Mouse (Mus musculus) cerebellum, postnatal 25 days (tissue): ENCODE measurements around the gene Gsg1.

Source experiments
- DNase-seq, 2 experiments: peaks; one replicate each; pipeline ENCODE4 v3.0.0; 2021; ENCODE audit warnings: mixed read lengths in 2 of 2

Gene Gsg1

DNA sequence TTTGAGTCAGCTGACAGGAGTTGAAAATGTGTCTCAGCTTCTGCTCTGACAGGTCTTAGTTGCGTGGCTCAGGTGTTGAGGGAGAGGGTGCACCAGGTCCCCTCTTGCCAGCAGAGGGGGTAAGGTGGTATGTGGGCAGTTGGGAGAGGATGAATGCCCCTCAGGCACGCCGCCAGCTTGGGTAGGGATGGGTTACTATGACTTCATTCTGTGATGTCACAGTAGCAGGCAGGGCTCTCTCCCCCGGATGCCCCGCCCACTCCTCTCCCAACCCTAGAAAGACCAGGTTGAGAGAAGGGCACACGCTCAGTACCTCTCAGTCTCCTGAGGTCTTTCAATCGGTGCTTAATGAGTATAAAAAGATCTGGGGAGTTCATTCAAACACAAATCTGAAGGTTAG lies at the start of gene Gsg1:
Gsg1 (minus strand) TSS at position 199 of the 400 bp plus-strand sequence.
- DNase-seq: no peak

DNA sequence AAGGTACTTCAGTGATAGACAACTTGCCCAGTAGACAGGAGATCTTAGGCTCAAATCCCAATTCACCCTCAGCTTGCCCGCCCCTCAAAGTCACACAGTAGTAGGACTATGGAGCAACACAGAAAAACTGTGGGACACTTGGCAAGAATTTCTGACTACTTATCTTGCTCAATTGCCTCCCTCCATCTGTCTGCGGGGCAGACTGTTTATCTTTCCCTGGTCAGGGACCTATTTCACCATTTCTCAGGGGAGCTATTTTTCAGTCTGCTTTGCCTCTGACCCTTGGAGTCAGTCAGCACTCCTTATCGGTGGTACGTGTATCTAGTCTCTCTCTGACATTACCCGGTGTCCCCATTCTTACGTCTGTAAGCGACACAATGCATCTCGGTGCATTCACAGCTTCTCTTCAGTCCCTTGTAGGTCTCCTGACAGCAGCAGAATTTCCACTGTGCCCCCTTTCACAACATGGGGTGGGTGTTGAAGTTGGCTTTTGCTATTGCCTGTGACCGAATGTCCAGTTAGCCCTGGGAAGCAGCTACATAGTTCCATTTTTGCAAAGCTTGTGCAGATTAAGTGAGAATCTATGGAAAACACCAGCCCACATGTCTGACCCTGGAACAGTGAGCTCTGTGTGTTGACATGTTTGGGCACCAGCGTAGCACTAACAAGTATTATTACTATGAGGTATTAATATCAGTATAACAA lies 48.4 kb upstream of the Gsg1 start:
- no peak for DNase-seq

DNA sequence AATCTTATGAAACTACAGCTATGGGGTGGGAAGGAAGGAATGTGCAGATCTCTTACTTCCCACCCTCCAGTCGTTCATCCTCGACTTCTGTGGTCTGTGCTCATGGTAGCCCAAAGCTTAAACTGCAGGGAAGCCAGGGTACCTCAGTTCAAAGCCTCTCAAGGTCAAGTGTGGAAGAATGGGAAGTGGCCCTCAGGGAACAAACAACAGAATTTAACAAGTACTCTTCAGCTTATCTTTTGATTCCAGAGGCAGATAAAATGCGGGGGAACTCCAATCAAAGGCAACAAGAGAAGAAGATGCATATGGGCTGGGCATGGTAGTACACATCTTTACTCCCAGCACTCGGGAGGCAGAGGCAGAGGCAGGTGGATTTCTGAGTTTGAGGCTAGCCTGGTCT lies 46.3 kb upstream of the Gsg1 start:
- DNase-seq: no peak

DNA sequence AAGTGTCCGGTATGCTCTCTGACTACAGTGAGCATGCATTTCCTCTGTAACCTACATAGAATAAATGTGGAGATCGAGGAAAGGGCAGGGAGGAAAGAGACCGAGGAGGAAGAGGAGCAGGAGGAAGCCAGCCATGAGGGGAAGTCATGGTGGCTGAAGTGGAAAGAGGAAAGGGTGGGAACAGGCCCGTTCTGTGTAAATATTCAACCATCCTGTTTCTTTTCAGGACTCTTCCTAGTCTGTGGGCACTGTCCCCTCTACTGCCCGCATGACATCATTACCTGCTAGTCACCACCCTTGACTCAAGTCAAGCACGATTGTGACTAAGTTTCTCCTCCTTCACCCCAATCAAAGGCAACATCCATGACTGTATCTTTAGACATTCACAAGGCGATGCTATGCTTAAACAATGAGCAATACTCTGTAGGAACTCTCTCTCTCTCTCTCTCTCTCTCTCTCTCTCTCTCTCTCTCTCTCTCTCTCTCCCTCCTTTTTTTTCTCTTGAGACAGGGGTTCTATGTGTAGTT lies 44.9 kb upstream of the Gsg1 start:
- no peak for DNase-seq

DNA sequence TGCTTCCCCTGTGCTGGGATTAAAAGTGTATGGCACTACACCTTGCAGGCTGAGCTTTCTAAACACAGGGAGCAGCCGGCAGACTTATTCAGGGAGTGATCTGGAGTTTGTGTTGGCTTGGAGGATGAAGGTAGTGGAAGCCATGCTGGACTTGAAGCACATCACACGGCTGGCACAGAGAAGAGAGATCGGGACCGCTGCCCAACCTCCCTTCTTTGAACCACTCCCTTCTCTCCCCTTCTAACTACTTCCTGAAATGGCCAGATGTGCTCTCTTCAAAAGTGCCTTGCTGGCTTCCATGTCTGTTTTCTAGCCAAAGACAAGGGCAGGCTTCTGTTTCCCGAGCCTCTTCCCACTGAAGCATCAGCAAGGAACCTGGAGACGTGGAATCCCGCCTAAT lies 43.4 kb upstream of the Gsg1 start:
- DNase-seq: no peak

DNA sequence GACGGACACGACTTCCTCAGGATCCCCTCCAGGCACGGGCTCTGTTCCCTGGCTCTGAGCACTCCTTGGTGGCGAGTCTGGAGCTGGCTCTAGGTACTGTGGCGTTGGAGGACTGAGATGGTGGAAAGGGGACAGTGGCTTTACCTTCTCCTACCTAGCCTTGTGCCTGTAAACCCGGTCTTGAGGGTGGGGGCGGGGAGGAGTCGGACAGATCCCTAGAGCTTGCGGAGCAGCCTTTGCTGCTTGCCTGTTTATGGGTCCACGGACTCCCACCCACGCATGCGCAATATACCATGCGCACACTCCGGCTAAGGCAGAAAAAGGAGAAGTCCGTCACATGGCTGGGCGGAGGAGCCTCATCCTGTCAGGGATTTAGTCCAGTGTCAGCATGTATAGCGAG lies 42.1 kb upstream of the Gsg1 start:
- DNase-seq: no peak

DNA sequence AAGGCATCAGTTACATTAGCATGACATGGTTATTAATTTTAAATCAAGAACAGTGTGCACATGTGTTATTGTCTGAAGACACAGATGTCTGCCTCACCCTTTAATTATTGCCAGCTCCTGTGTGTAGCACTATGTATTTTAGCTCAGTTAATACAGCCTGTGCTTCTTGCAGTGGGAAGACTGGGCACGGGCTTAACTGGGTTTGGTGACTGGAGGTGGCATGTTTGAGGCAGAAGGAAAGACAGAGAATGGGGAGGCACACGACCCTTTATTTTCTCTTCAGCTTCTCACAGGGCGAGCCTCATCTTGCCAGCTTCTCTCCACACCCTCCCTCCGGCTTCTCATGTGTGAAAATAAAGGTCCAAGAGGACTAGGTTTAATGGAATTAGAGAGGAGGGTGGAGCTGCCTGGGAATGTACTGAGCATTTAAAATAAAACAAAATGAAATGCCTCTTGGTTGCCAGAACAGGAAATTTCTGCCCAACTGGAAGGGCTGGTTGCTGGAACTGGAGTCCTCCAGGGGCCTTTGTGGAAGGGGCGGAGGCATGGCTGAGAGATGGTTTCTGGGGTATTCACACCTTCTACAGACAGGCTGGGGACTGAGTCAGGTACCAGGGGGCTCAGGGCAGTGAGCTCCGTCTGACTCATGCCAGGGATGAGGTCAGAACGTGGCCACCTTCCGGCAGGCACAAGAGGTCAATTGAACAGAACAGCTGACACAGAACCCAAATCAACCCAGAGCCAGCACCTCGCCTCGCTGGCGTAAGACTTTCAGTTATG lies 41.1 kb upstream of the Gsg1 start:
- DNase-seq: no peak

DNA sequence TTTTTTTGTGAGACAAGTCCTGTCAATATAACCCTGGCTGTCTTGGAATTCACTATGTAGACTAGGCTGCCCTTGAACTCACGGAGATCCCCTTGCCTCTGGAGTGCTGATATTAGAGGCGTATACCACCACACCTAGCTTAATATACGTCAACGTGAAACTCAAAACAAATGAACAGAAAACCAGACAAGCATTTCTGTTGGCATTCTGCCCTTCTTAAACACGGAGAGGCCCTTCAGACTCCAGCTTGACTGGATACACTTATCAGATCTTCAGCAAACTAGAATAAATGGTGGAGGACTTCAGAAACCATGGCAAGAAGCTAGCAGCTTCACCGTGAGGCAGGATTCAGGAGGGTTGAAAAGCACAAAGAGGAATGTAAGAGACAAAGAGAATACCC lies 40.0 kb upstream of the Gsg1 start:
- no peak for DNase-seq

DNA sequence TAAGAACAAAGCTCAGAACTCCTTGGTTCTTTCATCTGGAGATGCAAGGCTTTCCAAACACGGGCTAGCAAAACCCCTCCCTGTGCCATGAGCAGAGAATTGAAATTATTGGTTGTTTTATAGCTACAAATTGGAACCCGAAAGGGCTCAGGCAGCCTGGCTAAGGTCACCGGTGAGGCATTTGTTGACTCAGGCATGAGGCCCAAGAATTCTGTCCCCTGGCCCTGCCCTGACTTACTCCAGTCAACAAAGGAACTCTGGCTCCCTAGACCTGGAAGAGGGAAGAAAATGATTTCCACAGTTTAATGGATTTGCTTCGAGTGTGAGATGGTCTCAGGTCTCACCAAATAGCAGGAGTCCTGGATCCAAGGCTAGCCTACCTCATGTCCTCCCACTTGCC lies 38.2 kb upstream of the Gsg1 start:
- DNase-seq: no peak

DNA sequence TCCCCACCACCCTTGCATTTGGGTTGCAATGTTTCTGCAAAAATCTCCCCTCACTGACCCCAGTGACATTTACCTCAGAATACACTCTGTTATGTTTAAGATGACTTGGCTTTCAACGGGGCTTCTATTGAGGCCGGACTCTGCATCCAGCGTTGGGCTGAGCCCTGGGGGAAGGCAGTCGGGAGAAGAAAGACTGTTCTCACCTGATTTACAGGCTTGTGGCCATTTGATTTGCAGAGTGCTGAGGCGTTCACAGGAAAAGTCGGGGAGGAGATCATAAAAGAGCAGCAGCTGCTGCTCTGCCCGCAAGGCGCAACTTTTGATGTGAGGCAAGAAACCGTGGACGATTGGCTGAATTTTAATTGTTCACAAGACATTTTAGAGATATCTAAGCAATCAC lies 25.7 kb upstream of the Gsg1 start:
- DNase-seq: no peak

DNA sequence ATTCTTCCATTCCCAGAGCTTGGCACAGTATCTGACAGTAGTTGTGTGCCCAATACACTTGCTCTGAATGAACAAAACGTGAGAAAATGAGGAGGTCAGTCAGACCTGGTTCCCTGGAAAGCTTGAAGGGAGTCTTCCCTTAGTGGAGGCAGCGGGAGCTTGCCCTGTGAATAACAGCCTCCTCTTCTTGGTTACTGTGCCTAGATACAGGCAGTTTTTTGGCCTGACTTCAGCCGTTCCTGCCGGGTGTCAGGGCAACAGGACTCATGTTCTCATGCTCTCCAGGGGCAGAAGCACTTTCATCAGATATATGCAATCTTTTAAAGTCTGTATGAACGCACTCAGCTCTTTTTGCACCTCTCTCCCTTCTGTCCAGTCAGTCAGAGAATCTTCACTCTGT lies 25.1 kb upstream of the Gsg1 start:
- DNase-seq: no peak

DNA sequence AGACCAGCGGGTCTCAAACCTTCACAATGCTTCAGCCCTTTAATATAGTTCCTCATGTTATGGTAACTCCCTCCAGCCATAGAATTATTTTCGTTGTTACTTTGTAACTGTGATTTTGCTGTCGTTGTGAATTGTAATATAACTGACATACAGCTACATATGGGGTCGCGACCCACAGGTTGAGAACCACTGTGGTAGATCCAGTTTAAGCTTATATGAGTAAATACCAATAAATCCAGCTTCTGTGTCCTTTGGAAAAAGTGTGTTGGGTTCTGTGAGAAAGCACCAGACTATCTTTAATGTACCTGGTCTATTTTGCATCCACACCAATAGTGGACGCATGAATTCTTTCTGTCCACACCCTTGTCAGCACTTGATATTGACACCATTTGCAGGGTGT lies 24.2 kb upstream of the Gsg1 start:
- DNase-seq: no peak

DNA sequence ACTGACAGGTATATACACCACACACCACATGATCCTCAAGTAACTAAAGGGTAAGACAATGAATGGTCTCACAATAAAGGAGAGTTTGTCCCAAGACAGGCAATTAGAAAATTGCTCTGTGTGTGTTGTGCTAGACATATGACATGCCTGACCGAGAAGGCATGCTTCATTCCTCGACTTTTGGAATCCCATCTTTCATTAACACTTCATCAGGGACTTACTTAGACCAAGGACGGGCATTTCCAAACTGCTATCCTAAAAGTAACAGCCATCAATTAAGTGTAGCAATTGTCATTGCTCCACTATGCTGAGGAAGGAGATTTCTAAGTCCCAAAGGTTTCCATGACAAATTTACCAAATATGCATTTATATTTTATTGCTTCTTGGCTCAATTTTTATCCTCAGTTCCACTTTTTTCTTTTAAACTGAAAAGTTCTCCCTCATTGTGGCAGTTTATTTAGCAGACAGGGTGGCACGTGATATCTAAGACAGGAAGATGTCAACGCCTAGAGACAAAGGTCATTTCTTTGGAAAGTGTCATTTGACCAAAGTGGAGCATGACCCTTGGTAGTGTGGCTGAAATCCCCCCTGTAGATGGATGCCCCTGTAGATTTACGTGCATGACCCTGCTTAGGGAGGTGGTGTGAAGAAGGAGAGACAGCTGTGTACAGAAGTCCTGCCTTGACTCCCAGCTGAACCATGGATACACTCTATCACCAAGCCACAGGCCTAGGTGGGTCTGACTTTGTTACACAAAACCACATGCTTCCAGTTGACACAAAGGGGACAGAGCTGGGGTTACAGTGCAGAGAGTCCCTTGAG lies 22.5 kb upstream of the Gsg1 start:
- no peak for DNase-seq

DNA sequence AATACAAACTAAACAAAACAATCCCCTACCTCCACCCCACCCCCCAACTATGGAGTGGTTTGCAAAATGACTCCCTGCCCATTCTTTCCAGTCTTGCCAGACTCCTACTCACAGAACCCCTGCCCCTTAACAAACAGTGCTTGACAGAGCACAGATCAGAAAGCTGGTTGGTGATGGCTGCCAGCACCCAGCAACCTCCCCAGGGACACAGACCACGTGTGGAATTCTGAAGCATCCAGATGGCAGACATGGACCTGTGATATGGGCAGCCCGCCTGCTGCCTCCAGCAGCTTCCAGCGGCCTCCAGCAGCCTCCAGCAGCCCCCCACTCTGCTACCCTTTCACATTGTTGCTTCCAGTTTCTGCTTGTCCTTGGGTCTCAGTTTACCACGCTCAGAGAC lies 21.1 kb upstream of the Gsg1 start:
- DNase-seq: no peak

DNA sequence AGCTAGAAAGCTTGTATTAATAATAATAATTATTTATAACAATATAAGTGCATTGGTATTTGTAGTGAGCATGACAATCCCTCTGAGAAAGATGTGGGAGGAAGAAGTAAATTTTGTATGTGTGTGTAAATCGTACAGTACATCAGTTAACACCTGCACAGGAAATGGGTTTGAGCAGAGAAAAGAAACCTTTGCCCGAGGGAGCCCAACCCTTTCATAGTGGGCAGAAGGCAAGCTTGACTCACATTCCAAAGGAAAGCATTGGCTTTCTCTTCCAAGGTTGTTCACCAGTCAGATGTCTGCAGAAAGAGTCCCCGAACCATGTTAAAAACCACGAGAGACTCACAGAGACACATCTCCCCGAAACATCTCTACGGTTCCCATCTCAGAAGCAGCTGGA lies 18.9 kb upstream of the Gsg1 start:
- DNase-seq: no peak

DNA sequence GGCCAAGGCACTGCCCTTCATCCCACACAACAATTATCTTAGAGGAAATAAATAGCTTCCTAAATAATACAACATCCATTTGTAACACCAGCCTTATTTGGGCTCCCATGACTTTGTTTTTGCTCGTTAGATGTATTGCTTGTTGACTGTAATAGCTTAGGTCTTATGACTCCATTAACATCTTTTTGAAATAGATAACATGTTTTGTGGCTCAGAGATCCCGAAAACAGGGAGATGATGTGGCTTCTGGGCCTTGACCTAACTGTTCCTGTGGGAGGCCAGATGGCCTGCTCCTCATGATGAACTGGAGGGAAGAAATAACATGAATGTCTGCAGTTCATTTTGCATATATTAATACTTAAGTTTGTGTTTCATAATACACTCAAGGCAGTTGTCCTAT lies 17.6 kb upstream of the Gsg1 start:
- no peak for DNase-seq

DNA sequence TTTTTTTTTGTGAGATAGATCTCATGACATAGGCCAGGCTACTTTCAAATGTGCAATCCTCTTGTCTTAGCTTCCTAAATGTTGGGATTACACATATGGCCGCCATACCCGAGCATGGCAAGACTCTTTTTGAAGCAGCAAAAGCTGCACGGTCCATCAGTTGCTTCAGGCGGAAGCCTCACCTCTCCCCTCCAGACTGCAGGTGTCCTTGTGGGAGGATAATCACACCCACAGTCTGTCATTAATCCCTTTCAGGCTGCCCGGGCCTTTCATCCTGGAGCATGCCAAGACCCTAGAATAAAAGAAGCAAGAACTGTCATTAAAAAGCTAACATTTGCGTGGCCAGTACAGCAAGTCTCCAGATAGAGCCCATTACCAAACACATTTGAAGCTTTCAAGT lies 15.5 kb upstream of the Gsg1 start:
- DNase-seq: no peak

DNA sequence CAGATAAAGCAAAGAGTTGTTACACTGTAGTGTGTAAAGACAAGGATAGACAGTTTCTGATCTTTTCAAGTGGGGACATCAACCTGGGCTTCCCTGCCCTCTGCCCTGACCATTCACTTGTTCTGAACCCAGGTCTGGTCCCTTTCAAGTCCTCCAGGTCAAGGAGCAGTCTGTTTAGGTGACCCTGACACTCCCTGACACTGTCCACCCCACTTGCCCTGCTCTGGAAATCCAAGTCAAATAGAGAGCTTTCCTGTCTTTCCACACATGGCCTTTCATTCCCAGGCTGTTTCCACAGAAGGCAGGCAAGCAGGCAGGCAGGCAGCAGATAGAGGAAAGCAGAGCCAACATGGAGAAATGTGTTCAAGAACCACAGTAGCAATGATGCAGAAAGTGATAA lies 14.2 kb upstream of the Gsg1 start:
- DNase-seq: no peak

DNA sequence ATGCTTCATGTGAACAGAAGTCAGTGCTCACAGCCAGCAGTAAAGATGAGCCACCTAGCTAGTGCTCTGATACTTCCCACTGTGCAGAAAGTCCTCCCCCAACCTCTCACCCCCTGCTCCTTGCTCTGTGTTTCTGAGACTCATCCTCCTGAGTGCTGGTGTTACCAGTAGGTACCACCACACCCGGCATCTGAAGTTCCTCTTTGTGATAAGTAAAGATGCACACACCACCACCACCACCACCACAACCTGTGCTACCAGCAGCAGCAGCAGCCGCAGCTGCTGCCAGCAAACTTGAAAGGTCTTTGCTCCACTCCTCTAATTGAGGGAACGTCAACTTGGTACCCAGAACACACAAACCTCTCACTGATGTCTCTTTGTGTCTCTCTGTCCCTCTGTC lies 13.1 kb upstream of the Gsg1 start:
- no peak for DNase-seq

DNA sequence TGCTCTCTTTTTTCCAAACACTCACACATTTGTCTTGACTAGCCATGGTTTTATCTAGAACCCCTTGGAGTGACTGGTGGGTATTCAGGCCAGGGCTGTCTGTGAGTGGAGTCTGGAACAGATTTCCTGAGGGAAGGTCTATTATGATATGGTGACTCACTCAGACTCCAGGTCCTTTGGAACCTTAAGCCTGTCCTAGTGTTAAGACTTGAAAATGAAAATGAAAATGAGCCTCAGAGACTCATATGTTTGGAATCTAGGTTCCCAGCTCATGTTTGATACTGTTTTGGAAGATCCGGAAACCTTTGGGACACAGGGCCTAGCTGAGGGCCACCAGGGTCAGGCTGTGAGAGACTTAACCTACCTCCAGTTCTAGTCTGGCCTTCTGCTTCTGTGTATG lies 11.9 kb upstream of the Gsg1 start:
- DNase-seq: no peak

DNA sequence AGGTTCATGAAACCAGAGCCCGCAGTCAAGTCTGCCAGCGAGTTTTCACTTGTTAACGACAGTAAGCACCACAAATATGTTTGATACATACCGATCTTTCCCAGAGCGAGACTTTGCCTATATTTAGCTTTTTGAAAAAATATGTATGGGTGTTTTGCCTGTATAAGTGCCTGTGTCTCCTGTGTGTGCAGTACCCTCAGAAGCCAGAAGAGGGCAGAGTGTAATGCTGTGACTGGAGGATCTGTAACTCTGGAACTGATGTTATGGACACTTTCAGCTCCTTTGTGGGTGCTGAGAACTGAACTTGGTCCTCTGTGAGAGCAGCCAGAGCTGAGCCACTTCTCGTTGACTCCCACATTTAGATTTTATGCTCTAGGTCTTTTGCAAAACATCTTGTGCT lies 10.0 kb upstream of the Gsg1 start:
- no peak for DNase-seq

DNA sequence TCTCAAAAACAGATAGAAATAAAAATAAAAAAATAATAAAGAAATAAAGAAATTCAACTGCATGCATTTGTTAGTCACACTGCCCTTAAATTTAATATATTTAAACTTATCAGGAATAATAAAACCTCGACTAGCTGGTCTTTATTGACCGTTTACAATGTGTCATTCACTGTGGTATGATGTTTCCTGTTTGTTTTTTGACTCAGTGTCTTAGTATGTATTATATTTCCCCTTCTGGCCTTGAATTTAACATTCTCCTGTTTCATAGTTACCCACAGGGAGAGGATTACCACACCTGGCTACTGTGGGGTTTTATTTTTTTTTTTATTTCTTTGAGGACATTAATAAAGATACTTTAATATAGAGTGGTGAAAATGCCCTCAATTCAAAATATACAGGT lies 8.4 kb upstream of the Gsg1 start:
- DNase-seq: no peak

DNA sequence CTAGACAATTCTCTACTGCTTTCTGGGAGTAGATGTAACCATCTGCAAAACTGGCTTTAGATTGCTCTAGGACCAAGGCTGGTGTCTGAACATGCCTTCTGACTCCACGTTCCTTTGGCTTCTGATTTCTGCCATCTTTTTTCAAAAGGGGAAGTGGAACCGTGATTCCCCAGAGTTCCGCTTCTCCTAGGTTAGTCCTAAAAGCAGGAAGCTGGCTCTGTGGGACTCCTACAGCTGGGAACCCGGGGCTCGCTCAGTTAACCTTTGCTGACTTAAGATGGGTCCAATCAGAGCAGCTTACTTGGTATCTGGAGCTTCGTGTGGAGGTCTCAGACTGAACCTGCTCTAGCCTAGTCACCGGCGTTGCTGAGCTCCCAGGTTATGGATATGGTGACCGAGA lies 7.0 kb upstream of the Gsg1 start:
- DNase-seq: no peak

DNA sequence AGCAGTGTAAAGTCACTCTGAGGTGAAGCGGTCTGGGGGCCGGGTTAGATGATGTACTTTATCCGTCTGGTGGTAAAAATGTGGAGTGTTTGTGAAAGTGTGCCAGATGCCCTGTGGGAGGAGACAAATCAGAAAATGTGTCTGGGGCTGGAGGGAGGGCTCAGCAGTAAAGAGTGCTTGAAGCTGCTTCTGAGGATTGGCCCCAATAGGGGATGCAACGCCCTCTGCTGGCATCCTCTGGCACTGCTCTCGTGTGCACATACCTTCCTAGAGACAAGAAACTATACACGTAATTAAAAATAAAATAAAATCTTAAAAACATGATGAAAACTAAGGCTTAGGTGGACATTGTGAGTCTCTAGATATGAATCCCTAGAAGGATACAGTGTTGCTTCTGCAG lies 6.3 kb upstream of the Gsg1 start:
- no peak for DNase-seq
